Mouse (Mus musculus): ENCODE results near the gene Dnaja4. TPM values are rescaled to one million over a fixed set of nuclear protein-coding genes. Genes with fewer than 3 reads are reported as not detected.
"Not testable (repeated sequence)": the region's sequence is repeated elsewhere in the genome, so short reads cannot be mapped to it uniquely, and the experiment has no call there.

Gene Dnaja4
- total RNA-seq (2022): 10 to 100 TPM; 25.6 to 30.9 (median 28.1) TPM

DNA sequence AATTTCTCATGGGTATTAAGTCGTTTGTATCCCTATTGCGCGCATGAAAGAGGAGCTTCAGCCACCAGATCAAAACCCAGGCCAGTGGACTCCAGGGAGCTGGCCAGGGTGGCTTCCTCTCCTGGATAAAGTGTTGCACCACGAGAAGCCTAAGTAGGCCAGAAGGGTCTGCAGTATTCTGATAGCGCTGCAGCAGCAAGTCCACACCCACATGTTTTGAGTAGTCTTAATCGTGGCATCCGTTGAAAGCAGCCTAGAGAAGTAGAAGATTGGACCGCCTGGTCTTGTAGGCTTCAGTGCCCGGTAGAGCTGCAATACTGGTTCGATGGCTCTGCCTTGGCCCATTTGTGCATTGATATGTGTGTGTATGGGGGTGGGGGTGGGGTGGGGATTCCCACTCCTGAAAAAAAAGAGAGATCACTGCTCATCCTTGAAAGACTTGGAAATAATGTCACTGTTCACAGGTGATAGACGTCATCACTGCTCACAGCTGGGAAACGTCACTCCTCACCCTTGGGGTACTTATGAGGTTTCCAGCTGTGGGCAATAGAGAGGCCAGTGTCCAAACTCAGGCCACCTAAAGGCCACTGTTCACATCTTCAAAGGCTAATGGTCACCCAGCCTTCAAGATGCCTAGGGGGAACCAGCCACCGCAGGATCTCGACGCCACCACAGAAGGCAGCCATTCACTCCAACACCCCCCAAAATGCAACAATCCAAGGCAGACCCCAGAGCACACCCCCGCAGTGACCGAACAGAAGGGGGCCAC is at the start of gene Dnaja4:
TSS of gene Dnaja4 (plus strand) at position 556 of the 769 bp plus-strand sequence.
- no peak for DNase-seq

DNA sequence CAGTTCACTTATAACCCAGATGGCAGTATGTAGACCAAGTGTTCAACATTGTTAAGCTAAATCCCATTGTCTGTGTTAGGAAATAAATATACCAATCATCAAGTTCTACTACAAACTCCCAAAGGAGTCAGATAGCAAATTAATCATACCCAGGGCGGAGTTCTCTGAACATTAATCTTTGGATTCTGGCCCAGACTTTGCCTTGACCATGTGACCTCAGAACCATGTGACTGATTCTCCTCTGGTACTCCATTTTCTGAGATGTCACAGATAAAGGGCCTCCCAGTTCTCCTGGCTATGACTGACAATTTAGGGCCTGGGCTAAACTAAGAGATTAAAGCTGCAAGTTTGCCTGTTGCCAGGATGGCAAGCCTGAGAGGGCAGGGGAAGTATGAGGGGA is 49.3 kb upstream of the Dnaja4 start:
- peak; percentile 65 for DNase-seq

DNA sequence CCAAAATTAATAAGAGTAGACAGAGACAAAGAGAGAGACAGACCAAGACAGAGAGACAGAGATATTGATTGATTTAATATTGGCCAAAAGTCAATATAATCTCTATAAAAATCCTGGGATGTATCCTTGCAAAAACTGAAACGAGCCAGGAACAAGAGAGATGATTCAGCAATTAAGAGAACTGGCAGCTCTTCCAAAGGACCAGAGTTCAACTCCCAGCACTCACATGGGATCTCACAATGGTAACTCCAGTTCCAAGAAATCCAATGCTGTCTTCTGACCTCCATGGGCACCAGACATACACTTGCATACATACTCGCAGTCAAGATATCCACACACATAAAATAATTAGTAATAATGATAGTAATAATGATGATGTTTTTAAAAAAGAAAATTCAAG is 45.9 kb upstream of the Dnaja4 start:
- DNase-seq: no peak

DNA sequence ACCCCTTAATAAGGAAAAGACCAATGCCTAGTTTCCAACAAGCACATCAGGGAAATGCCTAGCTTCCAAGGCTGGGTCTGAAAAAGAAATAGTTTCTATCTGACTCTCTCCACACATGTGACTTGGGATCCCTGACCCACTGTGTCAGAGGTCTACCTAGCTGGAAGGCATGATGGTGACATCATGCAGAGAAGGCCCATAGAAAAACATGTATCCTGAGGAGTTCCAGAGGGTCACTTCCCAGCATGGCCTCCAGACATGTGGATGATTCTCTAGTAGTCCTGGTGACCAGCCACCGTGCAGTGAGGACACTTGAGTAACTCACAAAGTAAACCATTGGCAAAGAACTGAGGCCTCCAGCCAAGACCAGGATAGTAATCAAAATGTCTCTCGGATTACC is 42.8 kb upstream of the Dnaja4 start:
- no peak for DNase-seq

DNA sequence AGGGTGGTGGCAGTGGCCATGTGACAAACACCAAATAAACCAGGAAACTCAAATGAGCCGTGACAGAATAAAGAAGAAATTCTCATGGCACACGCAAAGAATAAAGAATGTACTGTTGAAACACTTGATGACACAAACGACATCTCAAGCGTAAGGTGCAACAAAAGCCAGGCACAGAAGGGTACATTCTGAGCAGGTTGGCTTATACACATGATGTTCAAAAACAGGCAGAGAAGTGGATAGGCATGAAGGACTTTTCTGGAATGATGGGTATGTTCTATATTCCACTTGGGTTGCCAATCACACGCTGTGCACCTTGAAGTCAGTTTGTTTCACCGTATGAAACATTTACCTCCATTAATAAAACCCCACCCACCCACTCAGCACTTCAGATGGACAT is 42.3 kb upstream of the Dnaja4 start:
- no peak for DNase-seq

DNA sequence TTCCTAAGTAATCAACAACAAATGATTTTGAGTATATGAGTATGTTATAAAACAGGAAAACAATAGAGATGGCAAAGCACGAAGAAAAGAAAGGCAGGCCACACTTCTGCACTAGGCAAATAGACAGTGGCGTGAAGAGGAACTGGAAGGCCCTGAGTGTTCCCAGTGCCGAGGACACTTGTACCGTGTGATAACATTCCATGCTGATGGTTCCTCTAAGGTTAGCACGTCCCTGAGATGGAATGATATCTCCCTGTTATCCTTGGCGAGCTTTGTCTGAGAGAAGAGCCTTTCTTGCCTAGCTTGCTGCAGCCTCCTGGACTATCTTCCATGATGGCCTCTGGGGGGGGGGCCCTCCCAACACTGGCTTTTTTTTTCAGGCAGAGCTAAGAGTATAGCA is 39.9 kb upstream of the Dnaja4 start:
- DNase-seq: peak; percentile 51

DNA sequence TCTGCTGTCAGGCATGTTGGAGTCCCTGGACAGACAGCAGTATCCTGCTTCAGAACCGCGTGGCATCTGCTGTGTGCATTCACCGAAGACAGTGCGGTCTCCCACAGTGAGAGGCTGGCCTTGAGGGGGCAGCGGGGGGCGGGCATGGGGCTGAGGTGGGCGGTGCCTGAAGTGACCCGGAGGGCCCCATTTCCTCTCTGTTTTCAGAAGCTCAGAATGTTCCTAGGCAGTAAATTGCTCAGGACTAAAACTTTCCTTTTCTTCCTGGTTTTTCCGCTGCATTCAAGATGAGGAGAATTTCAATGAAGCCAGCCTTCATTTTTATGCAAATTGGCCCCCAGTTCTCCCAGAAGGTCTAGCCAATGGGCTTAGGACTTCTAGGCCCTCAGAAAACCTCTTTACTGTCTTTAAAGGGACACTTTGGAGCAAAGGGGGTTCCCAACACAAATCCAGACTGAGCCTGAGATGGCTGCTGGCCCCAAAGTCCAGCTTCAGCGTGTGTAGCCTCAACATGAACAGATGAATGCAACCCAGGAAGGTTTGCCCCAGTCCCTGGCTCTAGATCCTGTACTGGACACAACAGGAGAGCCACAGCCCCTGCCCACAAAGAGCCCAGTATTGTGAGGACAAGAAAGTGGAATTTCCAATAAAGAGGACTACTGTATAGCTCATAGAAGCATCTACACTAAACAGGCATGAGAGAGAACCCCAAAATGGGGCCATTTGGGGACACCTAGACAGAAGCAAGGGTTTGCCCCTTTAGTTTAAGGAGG is 36.9 kb upstream of the Dnaja4 start, which contains the start of gene Acsbg1:
TSS of gene Acsbg1 (minus strand) at position 266 of the 773 bp plus-strand sequence.
- no peak for DNase-seq

DNA sequence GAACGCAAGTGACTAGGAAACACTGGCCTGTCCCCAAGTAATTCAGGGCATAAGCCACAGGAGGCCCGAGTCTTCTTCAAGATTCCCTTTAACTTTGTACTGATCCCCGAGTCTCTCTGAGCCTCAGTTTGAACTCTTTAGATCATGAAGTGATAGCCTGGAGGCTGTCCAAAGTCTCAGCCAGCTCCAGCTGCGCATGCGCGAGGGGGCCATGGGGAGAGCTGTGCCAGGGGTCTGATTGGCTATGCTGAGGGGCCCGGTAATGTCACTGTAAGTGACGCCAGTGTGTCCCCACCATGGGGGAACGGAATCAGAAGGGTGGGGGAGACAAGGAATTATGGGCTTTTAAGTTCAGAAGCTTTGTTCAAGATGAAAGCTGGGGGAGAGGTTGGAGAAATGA is 34.3 kb upstream of the Dnaja4 start:
- DNase-seq: no peak

DNA sequence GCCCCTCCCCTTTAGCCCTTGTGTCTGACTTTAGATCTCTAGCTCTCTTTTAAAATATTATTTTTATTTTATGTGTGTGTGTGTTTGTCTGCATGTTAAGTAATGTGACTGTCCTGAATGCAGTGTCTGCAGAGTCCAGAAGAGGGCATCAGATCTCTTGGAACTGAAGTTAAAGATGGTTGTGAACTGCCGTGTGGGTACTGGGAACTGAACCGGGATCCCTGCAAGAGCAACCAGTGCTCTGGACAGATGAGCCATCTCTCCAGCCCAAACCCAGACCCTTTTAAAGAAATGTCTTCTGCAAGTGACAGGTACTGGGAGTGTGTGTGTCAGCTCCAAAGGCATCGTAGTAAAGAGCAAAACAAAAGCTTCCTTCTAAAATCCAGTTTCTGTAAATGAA is 32.6 kb upstream of the Dnaja4 start:
- no peak for DNase-seq

DNA sequence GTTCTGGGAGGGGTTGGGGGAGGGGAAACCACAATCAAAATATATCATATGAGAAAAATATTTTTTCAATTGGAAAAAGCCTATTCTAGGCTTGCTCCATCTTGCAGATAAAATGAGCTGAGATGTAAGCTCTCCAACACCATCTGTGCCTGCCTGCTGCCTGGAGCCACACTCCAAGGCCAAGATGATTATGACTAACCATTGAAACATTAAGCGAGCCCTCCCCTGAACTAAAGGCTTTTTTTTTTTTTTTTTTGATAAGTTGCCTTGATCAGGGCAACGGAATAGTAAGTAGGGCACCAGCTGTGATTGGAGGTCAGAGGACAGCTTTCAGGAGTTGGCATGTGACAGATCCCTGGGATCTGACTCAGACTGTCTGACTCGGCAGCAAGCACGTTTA is 30.2 kb upstream of the Dnaja4 start:
- peak; percentile 48 for DNase-seq

DNA sequence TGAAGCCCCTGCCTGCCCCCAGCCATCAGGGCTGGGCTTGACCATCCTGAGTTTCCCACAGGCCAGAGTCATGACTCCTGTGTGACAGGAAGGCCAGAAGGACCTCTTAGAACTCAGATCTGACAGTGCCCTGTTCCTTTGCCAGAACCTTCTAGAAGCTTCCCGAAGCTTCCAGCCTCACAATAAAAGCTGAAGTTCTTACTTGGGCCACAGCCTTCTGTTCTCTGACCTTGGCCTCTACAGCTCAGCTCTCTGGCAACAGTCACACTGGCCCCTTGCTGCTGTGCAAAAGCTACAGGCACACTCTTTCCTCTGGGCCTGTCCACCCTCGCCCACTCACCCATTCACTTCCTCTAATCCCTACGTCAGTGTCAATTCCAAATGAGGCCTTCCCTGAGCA is 26.7 kb upstream of the Dnaja4 start:
- peak; percentile 43 for DNase-seq

DNA sequence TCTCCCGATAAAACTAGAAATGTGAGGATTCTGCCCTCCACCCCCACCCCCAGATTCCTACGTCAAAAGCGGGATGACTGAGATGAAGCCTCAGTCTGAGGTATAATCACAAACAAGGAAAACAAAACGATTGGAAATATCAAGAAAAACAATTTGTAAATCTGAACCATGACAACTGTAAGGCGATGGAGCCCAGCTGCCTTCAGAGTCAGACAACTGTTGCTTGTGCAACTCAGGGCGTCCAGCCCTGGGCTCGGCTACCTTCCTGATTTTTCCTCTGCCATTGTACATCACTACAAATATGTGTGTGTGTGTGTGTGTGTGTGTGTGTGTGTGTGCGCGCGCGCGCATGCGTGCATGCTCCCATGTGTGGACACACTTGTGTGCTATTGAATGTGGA is 24.8 kb upstream of the Dnaja4 start:
- DNase-seq: no peak

DNA sequence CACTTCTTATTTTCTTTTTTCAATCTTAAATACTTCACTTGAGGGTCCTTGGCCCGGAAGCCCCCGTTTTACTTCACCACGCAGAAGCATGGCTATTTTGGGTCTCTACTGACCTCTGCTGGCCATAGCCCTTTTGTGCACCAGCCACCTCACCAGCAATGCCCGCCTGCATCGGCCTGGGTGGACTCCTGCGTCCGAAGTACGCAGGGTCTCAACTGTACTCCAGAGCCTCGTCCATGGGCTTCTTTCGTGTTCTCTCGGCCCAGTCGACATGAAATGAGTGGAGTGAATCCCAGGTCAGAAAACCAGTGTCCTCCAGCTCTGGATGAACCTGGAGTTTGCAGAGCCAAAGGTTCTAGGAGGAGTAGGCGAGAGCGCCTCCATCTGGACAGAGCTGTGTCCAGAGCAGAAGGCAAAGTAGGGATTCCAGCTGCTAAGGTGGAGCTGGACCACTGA is 22.1 kb upstream of the Dnaja4 start:
- DNase-seq: peak; percentile 62

DNA sequence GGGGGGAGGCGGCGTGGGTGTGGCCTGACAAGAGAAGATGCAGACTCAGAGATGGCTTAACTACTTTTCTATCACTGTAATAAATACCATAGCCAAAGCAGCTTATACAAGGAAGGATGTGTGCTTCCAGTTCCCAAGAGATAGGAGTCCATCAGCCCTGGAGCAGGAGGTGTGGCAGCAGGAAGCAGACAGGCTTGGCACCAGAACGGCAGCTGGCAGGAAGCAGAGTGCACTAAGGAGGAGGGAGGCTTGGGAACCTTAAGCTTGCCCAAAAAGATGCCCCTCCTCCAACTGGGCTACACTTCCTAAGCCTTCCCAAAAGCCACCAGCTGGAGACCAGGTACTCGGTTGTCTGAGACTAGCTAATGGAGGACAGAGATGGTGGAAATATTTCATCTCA is 15.8 kb upstream of the Dnaja4 start:
- DNase-seq: no peak

DNA sequence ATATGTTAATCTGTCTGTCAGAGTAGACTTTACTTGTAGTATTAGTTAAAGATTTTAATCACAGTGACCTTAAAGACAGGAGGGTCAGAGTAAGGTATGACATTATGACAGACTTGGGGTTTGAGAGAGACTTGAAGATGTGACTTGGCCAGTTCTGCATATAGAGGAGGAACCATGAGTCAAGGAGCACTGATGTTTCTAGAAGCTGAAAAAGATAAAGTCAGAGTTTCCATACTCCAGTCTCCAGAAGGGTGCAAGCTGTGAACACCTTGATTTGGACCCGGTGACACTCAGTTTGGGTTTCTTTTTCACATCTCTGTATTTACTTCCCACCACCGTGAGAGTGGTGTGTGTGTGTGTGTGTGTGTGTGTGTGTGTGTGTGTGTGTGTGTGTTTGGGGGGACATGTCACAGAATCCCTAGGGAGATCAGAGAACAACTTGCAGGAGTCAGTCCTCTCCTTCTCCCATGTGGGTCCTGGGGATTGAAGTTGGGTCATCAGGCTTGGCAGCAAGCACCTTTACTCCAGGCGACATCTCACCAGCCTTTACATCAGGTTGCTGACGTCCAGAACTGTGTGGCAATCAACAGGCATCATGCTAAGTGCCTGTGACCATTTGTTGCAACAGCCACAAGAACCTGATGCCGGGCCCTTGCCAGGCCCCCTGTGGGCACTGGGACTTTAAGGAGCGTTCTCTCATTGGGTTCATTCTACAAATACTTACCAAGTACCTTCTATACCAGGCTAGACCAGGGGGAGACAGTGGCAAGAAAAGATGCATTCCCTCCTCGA is 14.7 kb upstream of the Dnaja4 start:
- no peak for DNase-seq

DNA sequence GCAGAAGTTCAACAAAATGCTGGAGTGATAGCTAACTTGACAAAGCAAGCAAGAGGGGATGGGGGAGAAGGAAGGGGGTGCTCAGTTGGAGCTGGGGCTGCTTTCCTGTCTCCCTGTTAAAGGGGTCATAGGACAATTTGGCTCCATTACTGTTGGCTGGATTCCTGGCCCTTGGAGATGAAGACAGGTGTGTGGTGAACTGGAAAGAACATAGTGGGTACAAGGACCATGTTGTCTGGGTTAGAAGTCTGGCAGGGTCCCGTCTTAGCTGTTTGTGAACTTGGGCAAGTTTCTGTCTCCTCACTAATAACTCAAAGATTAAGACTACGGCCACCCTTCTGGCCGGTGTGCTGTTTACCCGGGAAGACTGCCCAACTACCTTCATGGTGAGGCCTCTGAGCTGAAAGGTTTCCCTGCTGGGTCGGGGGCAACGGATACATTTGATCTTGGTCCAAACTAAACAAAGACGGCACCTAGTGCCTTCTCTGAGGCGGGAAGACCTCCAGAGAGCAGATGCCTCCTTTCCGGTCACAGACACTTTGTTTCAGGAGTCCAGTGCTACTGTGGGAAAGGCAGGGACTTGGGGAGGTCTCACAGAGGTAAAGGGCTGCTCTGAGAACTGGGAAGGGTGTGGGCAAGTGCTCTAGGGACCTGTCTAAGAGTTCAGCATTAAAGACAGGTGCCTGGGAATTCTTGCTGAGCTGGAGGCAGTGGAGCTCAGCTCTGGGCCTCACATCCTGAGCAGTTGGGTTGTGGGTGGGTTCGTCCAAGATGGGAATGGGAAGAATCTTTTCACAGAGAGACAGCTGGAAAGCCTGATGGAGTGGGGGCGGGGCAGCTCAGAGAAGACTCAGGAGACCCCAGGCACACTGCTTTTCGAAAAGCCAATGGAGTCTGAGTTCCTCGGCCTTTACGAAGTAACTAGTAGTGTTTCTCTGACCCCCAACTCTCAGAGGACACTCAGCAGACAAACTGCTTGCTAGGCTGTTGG is 11.1 kb upstream of the Dnaja4 start:
- no peak for DNase-seq

DNA sequence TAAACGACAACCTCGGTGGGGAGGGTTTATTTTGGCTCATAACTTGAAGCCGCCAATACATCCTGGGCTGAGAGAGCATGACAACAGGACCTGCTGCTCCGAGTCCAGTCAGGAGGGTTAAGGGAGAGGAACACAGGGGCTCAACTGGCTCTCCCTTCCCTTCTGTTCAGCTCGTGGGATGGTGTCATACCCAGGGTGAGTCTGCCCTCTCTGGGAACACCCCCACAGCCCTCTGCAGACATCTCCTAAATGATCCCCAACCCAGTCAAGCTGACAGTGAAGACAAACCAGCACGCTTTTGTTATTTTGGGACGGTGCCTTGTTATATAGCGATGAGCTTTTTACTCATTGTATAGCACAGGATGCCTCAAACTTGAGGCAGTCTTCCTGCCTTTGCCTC is 9.2 kb upstream of the Dnaja4 start:
- no peak for DNase-seq

DNA sequence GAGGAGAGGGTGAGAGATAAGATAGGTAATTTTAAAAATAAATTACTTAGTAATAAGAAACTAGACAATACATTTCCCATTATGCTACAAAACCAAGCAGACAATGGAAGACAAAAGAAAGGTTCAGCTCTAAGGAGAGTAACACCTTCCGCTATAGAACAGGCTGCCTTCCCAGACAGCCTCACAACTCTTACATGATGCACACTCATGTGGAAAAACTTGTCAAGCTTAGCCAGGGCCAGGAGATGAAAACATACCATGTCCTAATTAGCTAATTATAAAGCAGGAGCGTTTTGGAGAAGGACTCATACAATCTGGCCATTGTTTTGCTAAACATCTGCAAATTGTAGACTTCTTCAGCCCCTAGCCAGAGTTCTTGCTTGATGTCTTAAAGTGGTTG is 8.0 kb upstream of the Dnaja4 start:
- DNase-seq: not testable (repeated sequence)

DNA sequence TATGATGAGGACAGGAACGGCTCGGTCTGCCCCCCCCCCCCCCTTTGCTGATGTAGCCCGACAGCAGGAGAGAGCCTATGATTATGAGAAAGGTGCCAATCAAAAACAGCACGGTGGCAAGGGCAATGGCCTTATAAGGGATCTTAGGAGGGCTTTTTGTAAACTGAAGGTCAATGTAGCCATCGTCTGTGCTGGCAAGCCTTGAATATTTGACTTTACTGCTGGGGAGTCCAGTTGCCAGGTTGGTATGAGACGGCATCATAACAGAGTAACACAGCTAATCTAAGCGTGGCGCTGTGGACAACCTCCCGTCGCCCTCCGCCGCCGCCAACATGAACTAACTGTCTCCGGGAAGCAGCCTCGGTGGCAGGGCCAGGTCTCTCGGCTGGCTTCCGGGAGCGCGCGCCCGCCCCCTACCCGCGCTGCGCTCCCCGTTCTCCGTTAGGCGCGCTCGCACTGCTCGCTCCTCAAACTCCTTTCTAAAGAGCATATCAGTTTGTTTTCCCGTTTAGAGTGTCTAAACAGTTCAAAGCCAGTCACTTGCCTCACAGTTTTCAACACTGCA is 7.3 kb upstream of the Dnaja4 start:
- DNase-seq: not testable (repeated sequence)

DNA sequence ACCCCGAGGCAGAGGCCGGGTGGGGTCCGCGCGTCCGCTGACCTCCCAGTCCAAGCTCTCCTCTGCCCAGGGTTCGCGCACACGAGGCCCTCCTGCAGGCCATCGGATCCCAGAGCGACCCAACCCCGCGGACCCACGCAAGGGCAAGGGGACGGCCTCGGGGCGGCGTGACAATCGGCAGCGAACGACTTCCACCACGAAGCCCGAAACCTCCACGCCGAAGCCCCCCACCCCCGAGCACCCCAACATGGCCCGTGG is 343 bp downstream of the Dnaja4 start:
- no peak for DNase-seq

DNA sequence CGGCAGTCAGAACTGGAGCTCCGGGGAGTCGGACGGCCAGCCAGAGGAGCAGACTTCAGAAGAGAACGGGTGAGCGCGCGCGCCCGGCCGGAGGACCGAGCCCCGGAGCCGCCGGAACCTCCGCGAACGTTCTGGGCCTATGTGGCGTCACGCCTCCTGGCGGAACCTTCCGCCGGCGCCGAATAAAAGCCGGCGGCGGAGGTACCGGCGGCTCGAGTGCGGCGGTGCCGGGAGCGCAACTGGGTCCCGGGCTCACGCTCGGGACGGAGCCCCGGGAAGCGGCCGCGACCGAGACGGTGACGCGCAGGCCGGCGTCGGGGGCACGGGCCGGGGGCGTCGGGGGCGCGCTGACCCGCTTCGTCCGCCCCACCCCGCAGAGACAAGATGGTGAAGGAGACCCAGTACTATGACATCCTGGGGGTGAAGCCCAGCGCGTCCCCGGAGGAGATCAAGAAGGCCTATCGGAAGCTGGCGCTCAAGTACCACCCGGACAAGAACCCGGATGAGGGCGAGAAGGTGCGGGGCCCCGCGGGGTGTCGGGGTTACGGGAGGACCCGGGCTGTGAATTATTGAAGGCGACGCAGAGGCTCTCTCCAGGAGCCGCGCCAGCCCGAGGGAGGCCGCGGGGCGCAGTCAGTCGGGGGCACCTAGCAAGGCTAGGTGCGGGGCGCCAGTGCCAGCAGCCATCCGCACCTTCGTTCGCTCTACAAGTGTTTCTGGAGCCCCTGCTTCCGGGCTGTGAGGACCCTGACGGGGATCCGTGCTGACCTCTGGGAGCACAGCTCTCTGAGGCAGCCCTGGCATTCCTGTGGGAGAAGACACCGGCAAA is 886 bp downstream of the Dnaja4 start:
- DNase-seq: peak; percentile 67

All from adrenal gland, adult 8-10 months (tissue).